Mouse (Mus musculus) adipocyte (in vitro differentiated cells): Measurements from ENCODE around the gene Osbpl6.
A peak's percentile ranks its signal among the peaks of the same experiment; 100 is the strongest.

ENCODE experiments used
- DNase-seq: peaks from one replicate; pipeline ENCODE4 v3.0.0-alpha.2; 2016; ENCODE audit warnings: low spot score

Osbpl6 gene

GRCm38 (mm10) chr2:76647883-76648570 is 241.7 kb downstream of the Osbpl6 start, which contains the start of the genes Prkra and Pjvk:
TSS of gene Prkra (minus strand) at chr2:76648015.
TSS of gene Pjvk (plus strand) at chr2:76648476.
- peak; percentile 100 for DNase-seq

DNA sequence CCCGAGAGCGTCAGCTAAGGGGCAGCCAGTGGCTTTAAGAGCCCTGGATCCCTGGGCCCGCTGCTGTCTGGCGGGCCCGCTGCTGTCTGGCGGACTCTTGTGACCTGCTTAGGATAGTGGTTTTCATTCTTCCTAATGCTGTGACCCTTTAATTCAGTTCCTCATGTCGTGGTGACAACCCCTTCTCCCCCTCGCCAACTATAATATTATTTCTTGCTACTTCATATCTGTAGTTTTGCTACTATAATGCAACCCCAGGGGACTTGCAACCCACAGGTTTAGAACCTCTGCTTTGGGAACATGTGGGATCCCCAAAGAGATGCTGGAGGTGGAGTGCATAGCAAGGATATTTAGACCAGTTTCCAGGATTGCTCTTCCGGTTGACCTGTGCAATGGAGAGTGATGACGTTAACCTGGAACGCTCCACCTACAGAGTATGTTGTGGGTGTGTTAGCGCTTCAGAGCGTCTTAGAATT is 242.4 kb downstream of the Osbpl6 start:
- DNase-seq: no peak
